Mouse (Mus musculus) MN1 (cell line): ENCODE results near the gene Tmem11.
"Not testable (repeated sequence)": the region's sequence is repeated elsewhere in the genome, so short reads cannot be mapped to it uniquely, and the experiment has no call there.

Experiments
- DNase-seq: peaks from one replicate; pipeline ENCODE4 v3.0.0-alpha.2; 2016; ENCODE audit warnings: low spot score

Gene Tmem11

GRCm38 (mm10) chr11:60878675-60879294, at the start of gene Tmem11:
Gene Tmem11, minus strand, starts transcription at chr11:60879272.
- peak; percentile 97 for DNase-seq

DNA sequence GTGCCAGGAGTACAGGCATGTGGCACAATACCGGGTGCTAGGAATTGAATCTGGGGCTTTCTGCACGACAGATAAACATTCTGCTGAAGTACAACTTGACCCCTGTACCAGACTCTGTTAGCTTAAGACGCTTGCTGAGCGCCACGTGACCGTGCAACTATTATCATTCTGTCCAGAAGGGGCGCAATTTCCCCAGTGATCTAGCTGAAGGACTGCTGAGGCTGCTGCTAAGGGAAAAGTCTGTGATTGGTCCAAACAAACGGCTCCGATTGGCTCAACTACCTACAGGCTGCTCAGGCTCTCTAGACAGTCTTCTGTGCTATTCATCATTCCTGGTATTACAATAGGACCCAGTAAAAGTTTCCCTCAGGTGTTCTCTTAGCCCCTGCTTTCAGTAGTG, 48.2 kb upstream of the Tmem11 start:
- DNase-seq, result peak; percentile 74

- no peak for DNase-seq
Observed at GRCm38 (mm10) chr11:60924981-60925380, 45.9 kb upstream of the Tmem11 start.

GRCm38 (mm10) chr11:60924498-60924897, 45.4 kb upstream of the Tmem11 start:
- DNase-seq, result no peak

DNA sequence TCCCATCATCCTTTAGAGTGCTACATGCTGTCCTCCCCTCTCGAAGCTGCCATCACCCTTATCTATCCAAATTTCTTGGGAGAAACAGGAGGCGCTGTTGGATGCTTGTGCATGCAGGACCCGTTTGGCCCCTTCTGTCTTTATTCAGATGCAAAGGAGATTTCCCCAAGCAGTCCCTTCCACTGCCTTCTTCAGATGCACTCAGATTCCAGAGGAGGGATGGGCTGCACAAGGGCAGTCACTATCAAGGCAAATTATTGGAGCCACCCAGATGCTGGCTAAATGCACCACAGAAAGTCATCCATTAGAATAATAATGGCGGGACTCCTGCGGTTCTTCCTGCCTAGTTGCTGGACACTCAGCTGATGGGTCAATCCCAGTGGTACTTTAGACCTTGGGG, 43.9 kb upstream of the Tmem11 start:
- no peak for DNase-seq

- no peak for DNase-seq
Observed at GRCm38 (mm10) chr11:60922195-60922594, 43.1 kb upstream of the Tmem11 start.

DNA sequence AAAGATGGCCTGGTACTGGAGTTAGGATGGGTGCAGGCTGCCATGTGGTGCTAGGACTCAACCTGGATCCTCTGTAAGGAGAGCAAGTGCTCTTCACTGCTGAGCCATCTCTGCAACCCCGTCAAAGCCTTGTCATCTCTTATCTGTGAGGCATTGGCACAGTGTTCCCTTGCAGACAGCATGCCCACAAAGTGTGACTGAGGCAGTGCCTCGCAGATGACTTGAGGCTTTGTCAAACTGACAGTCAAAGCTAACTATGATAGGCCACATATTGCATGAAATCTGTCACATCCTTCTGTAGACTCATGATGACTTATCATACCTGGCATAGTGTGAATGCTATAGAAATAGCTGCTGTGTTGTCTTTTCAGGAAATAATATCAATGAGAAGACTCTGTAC, 40.9 kb upstream of the Tmem11 start:
- DNase-seq, result no peak

DNA sequence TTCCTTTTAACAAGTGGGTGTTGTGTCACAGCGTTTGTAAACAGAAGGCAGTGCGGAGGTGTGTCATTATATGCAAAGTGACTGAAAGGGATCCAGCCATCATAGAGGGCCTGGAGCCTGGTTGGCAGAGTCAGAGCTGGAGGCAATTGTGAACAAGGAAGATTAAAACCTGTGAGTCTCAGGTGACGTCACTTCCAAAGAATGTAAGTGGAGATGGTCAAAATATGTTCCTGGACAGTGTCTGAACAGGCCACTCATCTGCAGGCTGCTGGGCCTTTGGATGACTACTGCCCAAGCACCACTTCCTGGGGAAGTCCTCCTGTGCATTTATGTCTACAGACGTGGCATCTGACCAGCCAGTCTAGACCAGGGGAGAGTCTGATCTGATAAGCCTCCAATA, 36.1 kb upstream of the Tmem11 start:
- peak; percentile 75 for DNase-seq

DNA sequence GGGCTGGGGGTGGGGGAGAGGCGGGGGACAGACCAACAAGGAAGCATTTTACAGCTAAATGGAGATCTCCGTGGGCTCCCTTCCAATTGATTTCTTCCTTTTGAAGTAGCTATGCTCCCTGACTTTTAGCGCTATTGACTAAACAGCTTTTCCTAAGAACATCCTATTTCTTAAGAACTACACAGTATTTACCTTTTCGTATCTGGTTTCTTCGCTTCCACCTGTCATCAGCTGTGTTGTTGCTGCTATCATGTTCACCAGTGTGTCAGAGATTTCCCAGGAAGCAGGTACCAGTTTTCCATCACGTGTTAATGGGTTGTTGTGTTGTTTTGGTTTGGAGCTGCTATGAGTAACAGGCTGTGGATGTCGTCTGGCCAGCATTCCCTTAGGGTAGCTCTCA, 35.4 kb upstream of the Tmem11 start, which contains the start of gene Natd1:
TSS of gene Natd1 (minus strand) at position 260 of the 400 bp plus-strand sequence.
- peak; percentile 32 for DNase-seq

DNA sequence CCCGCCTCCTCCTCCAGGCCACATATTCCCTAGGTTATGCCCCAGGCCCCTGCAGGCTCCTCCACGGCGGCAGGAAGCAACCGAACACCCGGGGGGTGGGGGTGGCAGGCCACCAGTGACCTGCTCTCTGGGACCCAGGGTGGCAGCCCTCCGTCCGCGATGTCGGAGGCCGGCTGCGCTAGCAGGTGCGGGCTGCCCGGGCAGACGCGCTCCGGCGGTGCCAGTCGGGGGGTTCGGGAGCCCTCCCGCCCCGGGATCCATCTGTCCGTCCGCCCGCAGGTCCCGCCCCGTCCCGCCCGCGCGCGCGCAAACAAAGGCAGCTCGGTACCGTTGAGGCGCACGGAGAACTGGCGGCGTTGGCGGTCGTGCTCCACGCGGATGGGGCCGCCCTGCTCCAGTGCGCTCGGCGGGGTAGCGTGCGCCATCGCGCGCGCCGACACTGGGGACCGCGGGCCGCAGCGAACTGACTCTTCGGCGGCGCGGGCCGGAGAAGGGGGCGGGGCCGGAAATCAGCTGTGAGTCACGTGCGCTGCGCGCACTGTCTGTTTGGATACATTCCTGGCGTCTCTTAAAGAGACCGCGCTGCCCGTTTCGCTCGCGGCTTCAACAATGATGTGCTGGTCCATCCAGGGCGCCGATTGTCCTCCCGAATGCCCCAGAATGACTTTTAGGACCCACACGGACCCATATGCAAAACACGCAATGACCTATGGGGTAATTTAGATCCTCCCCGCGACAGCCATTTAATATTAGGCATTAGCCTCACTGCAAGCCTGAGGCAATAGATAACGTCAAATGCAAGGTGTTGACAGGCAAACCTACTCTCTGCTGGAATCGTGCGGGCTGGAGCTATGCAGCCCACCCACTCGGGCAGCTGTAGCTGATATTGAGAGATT, 34.5 kb upstream of the Tmem11 start:
- peak; percentile 93 for DNase-seq

DNA sequence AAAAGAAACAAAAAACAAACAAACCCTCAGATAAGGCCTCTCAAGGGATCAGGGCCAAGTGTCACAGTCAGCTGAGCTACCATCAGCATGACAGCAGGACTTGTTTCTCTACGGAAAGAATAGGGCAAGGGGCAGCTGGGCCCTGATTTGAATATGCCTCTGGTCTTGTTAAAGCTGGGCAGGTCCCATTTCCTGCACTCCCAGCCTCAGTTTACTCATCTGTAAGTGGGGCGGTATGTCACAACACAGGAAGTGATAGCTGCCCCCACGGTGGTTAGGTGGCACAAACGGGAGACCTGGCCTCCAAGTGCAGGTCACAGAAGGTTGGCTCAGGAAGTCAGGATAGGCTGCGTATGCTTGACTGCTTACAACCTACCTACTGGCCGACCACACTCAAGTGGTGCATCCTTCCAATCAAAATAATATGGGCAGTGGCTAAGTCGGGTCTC, 33.5 kb upstream of the Tmem11 start:
- no peak for DNase-seq

DNA sequence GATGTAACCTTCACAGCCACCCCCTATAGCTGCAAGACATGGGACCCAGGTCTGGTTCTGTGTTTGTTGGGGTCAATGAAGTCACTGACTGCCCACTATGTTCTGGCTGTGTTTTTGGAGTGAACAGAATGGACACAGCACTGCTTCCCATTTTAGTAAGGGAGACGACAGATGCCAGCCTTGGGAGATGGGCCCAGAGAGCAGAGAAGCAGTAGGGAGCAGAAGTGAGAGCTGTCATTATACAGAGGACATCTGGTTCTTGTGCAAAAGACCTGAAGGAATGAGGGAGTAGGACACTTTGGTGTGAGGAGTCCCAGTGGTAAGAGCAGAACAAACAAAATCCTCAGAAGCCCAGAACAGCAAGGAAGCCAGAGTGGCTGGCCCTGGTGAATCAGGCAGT, 30.6 kb upstream of the Tmem11 start:
- DNase-seq, result no peak

DNA sequence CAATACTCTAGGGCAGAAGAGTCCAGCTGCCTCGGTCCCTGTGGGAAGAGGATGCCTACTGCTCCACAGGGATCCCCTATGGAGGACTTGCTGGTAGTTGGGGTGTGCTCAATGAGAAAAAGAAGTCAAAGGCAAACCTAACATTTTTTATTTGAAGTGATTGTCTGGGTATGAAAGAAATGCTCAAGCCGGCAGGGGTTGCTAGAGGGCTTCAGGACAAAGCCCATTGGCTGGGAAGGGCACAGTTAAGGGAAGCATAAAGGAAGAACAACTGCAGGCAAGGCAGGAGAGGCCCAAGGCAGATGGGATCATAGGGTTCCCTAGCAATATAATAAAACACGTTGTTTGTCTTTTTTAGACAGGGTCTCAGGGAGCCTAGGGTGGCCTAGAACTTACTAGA, 29.0 kb upstream of the Tmem11 start:
- peak; percentile 32 for DNase-seq

- DNase-seq, result no peak
Observed at GRCm38 (mm10) chr11:60906449-60906848, 27.4 kb upstream of the Tmem11 start.

DNA sequence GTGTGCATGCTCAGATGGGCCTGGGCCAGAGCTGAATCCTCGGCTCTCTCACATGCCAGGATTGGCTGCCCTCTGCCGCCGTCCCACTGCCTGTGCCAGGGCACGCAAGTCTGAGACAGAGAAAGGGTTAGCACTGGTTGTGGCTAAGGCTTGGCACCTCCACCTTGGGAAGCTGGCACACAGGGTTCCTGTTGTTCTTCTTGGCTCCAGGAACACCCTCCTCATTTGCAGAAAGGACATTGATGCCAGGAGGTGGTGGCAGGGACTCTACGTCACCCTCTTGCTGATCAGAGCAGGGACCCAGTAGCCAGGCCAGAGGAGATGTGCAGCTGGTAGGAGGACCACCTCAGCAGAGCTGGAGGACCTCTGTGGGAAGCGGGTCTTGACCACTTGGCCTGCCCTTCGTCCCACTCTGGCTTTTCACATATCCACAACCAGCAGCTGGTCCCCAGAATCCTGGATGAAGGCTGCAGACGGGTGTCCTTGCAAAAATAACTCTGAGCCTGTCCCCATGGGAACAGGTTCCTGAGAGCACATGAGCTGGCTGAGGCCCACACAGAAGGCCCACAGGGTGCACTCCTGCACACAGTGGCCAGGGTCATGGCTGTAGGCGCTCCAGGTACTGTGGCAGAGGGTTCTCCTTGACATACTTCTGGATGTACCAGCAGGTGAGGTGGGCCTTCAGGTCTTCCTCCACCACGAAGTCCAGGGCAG, 26.5 kb upstream of the Tmem11 start:
- no peak for DNase-seq

GRCm38 (mm10) chr11:60903661-60904061, 24.6 kb upstream of the Tmem11 start:
- no peak for DNase-seq

- DNase-seq, result no peak
Observed at GRCm38 (mm10) chr11:60902486-60902885, 23.4 kb upstream of the Tmem11 start.

- no peak for DNase-seq
Observed at GRCm38 (mm10) chr11:60902001-60902400, 22.9 kb upstream of the Tmem11 start.

DNA sequence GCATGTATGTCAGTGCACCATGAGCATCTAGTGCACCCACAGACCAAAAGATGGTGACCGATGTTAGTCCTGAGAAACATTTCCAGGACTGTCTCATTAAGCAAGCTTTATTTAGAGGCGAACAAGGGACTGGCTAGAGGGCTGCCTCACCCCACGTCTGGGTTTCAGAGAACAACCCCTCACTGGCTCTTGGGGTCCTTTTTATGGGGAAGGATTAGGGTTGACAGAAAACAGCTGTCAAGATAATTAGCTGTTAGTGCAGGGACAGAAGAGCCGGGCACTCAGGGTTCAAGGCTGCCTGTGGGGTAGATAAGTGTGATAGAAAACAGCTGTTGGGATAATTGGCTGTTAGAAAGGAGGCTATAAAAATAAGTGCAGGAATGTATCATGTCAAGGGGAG, 16.8 kb upstream of the Tmem11 start:
- DNase-seq, result peak; percentile 76

DNA sequence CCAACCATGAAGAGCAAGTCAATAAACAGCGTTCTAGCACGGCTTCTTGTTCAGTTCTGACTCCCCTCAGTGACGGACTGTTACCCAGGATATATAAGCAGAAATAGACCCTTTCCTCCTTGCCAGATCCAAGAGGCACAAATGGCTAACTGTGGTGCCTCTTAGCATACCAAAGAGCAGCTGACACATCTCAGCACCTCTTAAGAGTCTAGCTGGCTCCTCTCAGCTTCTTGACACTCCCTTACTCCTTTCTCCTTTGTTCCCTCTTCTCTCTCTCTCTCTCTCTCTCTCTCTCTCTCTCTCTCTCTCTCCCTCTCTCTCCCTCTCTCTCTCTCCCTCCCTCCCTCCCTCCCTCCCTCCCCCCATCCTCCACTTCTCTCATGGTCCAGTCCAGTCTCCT, 11.7 kb upstream of the Tmem11 start:
- DNase-seq, result no peak

DNA sequence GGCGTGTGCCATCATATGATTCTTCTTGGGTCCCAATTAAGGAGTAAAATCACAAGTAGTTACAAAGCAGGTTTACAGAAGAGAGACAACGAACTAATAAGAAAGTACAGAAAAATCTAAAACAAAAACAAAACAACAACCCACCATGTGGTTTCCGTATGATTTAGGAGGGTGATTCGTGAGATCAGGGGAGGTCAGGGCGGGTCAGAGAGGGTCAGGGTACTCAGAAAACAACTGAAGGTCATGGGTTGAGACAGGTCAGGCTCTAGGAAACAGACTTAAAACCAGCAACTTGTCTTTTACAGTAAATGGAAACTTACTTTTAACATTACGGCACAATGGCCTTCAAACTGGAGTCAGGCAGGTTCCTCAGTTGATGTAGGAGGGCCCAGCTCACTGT, 11.2 kb upstream of the Tmem11 start:
- DNase-seq, result no peak

DNA sequence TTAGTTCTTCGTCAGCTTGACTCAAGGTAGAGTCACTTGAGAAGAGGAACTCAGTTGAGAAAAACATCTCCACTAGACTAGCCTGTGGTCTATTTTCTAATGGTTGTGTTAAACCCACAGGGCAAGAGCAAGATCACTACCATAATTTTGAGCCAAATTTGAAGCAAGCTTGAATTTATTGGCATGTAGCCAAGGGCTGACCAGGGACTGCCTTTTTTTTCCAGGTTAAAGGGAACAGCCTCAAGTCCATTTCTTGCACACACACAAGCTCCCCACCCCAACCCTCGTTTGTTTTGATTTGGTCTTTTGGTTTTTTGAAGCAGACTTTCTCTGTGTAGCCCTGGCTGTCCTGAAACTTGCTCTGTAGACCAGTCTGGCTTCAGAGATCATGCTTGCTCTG, 10.8 kb upstream of the Tmem11 start:
- DNase-seq, result no peak

GRCm38 (mm10) chr11:60886986-60887385, 7.9 kb upstream of the Tmem11 start:
- not testable (repeated sequence) for DNase-seq
